Mouse (Mus musculus): Measurements from ENCODE around the gene Olfr1225.
"Not testable (repeated sequence)": the region's sequence is repeated elsewhere in the genome, so short reads cannot be mapped to it uniquely, and the experiment has no call there.

Gene Olfr1225

GRCm38 (mm10) chr2:89174569-89174968 lies at the start of gene Olfr1225:
TSS of gene Olfr1225 (minus strand) at chr2:89174669.
- no peak for DNase-seq (ENCODE audit: low spot score in 2 of 2)

GRCm38 (mm10) chr2:89199948-89200347 lies 25.5 kb upstream of the Olfr1225 start, which contains the start of gene Olfr1226:
TSS of gene Olfr1226 (minus strand) at chr2:89200048.
- no peak for DNase-seq (ENCODE audit: low spot score in 2 of 2)

GRCm38 (mm10) chr2:89196325-89196982 lies 22.0 kb upstream of the Olfr1225 start:
- no peak for DNase-seq (ENCODE audit: low spot score in 2 of 2)

- DNase-seq (ENCODE audit: low spot score in 2 of 2): not testable (repeated sequence)
Observed at GRCm38 (mm10) chr2:89164711-89165110, 9.8 kb downstream of the Olfr1225 start.

- DNase-seq (ENCODE audit: low spot score in 2 of 2): not testable (repeated sequence)
Observed at GRCm38 (mm10) chr2:89163991-89164390, 10.5 kb downstream of the Olfr1225 start, which contains the start of gene Olfr1224-ps1. TSS of gene Olfr1224-ps1 (minus strand) at chr2:89164091.

- no peak for DNase-seq (ENCODE audit: low spot score in 2 of 2)
Observed at GRCm38 (mm10) chr2:89151460-89151859, 23.0 kb downstream of the Olfr1225 start, which contains the start of gene Olfr1223. TSS of gene Olfr1223 (minus strand) at chr2:89151560.

GRCm38 (mm10) chr2:89132954-89133353 lies 41.5 kb downstream of the Olfr1225 start, which contains the start of gene Olfr1222:
TSS of gene Olfr1222 (minus strand) at chr2:89133054.
- no peak for DNase-seq (ENCODE audit: low spot score in 2 of 2)
